Mouse (Mus musculus) MEL (cell line): ENCODE results near the gene Gclc. TPM values are rescaled to one million over a fixed set of nuclear protein-coding genes. Genes with fewer than 3 reads are reported as not detected.

Source experiments
- DNase-seq: peaks from one replicate; pipeline ENCODE4 v3.0.0; 2011; ENCODE audit warnings: low read depth, low spot score
- H3K27ac ChIP-seq: 2 replicates; pipeline ENCODE4 v1.5.1; 2012; ENCODE audit warnings: low read depth, mild to moderate bottlenecking, control low read depth, low read length, moderate library complexity; ENCODE audit not compliant: control insufficient read depth
- H3K27me3 ChIP-seq, 2 experiments: fragments of 150-350 bp in 1 of 2; sonication (generic) in 1 of 2; 2 replicates each; pipeline ENCODE4 v1.6.1; 2012; ENCODE audit warnings: low read length in 2 of 2, mild to moderate bottlenecking in 2 of 2, improper control_type of control experiment in 1 of 2, moderate library complexity in 1 of 2; ENCODE audit not compliant: insufficient read depth in 2 of 2, control insufficient read depth in 1 of 2
- H3K36me3 ChIP-seq, 2 experiments: 2 replicates each; pipeline ENCODE4 v1.6.1; 2012 to 2014; ENCODE audit warnings: low read length in 2 of 2, improper control_type of control experiment in 1 of 2, inconsistent platforms in 1 of 2, mild to moderate bottlenecking in 1 of 2; ENCODE audit not compliant: insufficient read depth in 2 of 2, control insufficient read depth in 1 of 2
- H3K4me1 ChIP-seq, 2 experiments: fragments of 150-350 bp in 1 of 2; sonication (generic) in 1 of 2; 2 replicates each; pipeline ENCODE4 v1.6.1; 2012; ENCODE audit warnings: low read length in 2 of 2, improper control_type of control experiment in 1 of 2, mild to moderate bottlenecking in 1 of 2; ENCODE audit not compliant: insufficient read depth in 2 of 2, control insufficient read depth in 1 of 2
- H3K4me3 ChIP-seq, 2 experiments: fragments of 150-350 bp in 1 of 2; sonication (generic) in 1 of 2; 2 replicates each; pipeline ENCODE4 v1.5.1; 2012; ENCODE audit warnings: low read depth in 2 of 2, low read length in 2 of 2, mild to moderate bottlenecking in 2 of 2, moderate library complexity in 2 of 2, control low read depth in 1 of 2, improper control_type of control experiment in 1 of 2; ENCODE audit not compliant: control insufficient read depth in 1 of 2, insufficient read depth in 1 of 2
- H3K79me2 ChIP-seq: 2 replicates; pipeline ENCODE4 v1.6.1; 2012; ENCODE audit warnings: mild to moderate bottlenecking, low read length, moderate library complexity; ENCODE audit not compliant: control insufficient read depth, poor library complexity, insufficient read depth
- H3K9ac ChIP-seq: 2 replicates; pipeline ENCODE4 v1.6.1; 2012; ENCODE audit warnings: low read depth, mild to moderate bottlenecking, control low read depth, low read length, moderate library complexity; ENCODE audit not compliant: control insufficient read depth, poor library complexity, severe bottlenecking
- H3K9me3 ChIP-seq: fragments of 150-350 bp; sonication (generic); replicated peaks from 2 replicates; pipeline ENCODE4 v1.6.1; 2012; ENCODE audit warnings: mild to moderate bottlenecking, low read length, improper control_type of control experiment, moderate library complexity; ENCODE audit not compliant: insufficient read depth
- CTCF ChIP-seq, 3 experiments: IDR thresholded peaks in 2 of 3; conservative IDR thresholded peaks in 1 of 3; 2 replicates each; pipeline ENCODE4 v1.5.1; 2011 to 2012; ENCODE audit warnings: low read length in 3 of 3, low read depth in 2 of 3, mild to moderate bottlenecking in 2 of 3, improper control_type of control experiment in 1 of 3, inconsistent platforms in 1 of 3, mixed read lengths in 1 of 3, moderate library complexity in 1 of 3; ENCODE audit not compliant: control insufficient read depth in 1 of 3, insufficient read depth in 1 of 3, poor library complexity in 1 of 3, severe bottlenecking in 1 of 3
- GATA1 ChIP-seq: IDR thresholded peaks from 2 replicates; pipeline ENCODE4 v1.6.1; 2011; ENCODE audit warnings: low read depth, low read length, improper control_type of control experiment
- HCFC1 ChIP-seq: IDR thresholded peaks from 2 replicates; pipeline ENCODE4 v1.6.1; 2012; ENCODE audit warnings: low read depth, mild to moderate bottlenecking, inconsistent platforms, low read length, improper control_type of control experiment, moderate library complexity
- JUND ChIP-seq: IDR thresholded peaks from 2 replicates; pipeline ENCODE4 v1.6.1; 2011; ENCODE audit warnings: low read depth, mild to moderate bottlenecking, improper control_type of control experiment, low read length
- MAZ ChIP-seq: IDR thresholded peaks from 2 replicates; pipeline ENCODE4 v1.6.1; 2012; ENCODE audit warnings: low read depth, mild to moderate bottlenecking, inconsistent platforms, low read length, improper control_type of control experiment
- MYB ChIP-seq: IDR thresholded peaks from 2 replicates; pipeline ENCODE4 v1.6.1; 2011; ENCODE audit warnings: mild to moderate bottlenecking, low read depth, low read length, improper control_type of control experiment
- RAD21 ChIP-seq: IDR thresholded peaks from 2 replicates; pipeline ENCODE4 v1.6.1; 2011; ENCODE audit warnings: mild to moderate bottlenecking, low read depth, low read length, improper control_type of control experiment
- RCOR1 ChIP-seq: IDR thresholded peaks from 2 replicates; pipeline ENCODE4 v1.6.1; 2012; ENCODE audit warnings: low read depth, mild to moderate bottlenecking, inconsistent platforms, low read length, improper control_type of control experiment
- SIN3A ChIP-seq: IDR thresholded peaks from 2 replicates; pipeline ENCODE4 v1.6.1; 2012; ENCODE audit warnings: low read length, improper control_type of control experiment, inconsistent platforms
- SMC3 ChIP-seq: IDR thresholded peaks from 2 replicates; pipeline ENCODE4 v1.6.1; 2011; ENCODE audit warnings: low read depth, low read length, improper control_type of control experiment
- TBP ChIP-seq: IDR thresholded peaks from 2 replicates; pipeline ENCODE4 v1.8.0; 2011; ENCODE audit warnings: low read depth, low read length, improper control_type of control experiment
- TCF12 ChIP-seq: IDR thresholded peaks from 2 replicates; pipeline ENCODE4 v1.6.1; 2014; ENCODE audit warnings: low read depth, mild to moderate bottlenecking, inconsistent platforms, low read length, improper control_type of control experiment, moderate library complexity
- ZC3H11A ChIP-seq: IDR thresholded peaks from 2 replicates; pipeline ENCODE4 v1.6.1; 2012; ENCODE audit warnings: low read depth, mild to moderate bottlenecking, inconsistent platforms, low read length, improper control_type of control experiment
- ZKSCAN1 ChIP-seq: IDR thresholded peaks from 2 replicates; pipeline ENCODE4 v1.6.1; 2012; ENCODE audit warnings: low read depth, mild to moderate bottlenecking, inconsistent platforms, low read length, improper control_type of control experiment, moderate library complexity
- polyA plus RNA-seq, 2 experiments: library from polyadenylated mRNA; stranded (reverse) in 1 of 2; unstranded in 1 of 2; fragments of >175 nt in 1 of 2; fragments of >200 nt in 1 of 2; gene quantifications; 2 replicates each; pipeline versions ENCODE4 v1.2.1 to v1.2.4; 2012; ENCODE audit warnings: low replicate concordance in 2 of 2, low read depth in 1 of 2; ENCODE audit not compliant: insufficient read length in 2 of 2, insufficient read depth in 1 of 2, missing spikeins in 1 of 2
- total RNA-seq: library from RNA; depleted of rRNA; stranded (reverse); fragments of 300-350 nt; gene quantifications from 2 replicates; pipeline ENCODE4 v1.2.3, GENCODE M21; 2012

Gene Gclc
- total and polyA plus RNA-seq, 3 experiments: 22.6 to 84.8 (median 50.4) TPM

DNA sequence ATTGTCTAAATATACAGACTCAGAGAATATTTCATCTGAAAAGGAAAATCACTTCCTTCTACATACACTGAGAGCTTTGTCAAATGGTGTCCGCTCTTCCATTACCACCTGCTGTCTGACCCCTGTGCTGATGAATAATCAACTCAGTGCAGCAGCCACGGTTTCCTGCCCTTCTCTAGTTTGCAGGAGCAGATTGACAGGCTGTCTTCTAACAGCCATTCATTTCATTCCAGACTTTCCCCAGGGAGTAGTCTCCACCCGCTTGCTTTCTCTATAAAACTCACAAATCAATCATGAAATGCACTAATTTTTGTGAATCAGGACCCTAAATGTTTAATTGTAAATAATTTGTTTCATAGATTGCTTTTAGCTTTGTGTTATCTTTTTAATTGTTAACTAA lies 39.5 kb downstream of the Gclc start:
- no peaks in the 10 kb centered on the region for H3K4me1 ChIP-seq
- H3K27me3 ChIP-seq: no peaks in the 10 kb centered on the region
- peaks cover 0 to 17% of the 10 kb centered on the region in 2 experiments; a peak in 2 of 4 replicates for H3K36me3 ChIP-seq
- H3K79me2 ChIP-seq: no peaks in the 10 kb centered on the region
- no peak for DNase-seq
- TF ChIP-seq SIN3A: no peak
- no peak for TF ChIP-seq ZKSCAN1
- no peak for TF ChIP-seq ZC3H11A
- no peak for TF ChIP-seq MAZ
- TF ChIP-seq RCOR1: no peak
- TF ChIP-seq JUND: no peak
- TF ChIP-seq MYB: no peak
- TF ChIP-seq, all 39 proteins: peak for 0
- no peak overlapping the region for H3K27ac ChIP-seq
- H3K9ac ChIP-seq: no peak overlapping the region
- H3K4me3 ChIP-seq: no peak overlapping the region
- H3K9me3 ChIP-seq: no peaks in the 10 kb centered on the region

DNA sequence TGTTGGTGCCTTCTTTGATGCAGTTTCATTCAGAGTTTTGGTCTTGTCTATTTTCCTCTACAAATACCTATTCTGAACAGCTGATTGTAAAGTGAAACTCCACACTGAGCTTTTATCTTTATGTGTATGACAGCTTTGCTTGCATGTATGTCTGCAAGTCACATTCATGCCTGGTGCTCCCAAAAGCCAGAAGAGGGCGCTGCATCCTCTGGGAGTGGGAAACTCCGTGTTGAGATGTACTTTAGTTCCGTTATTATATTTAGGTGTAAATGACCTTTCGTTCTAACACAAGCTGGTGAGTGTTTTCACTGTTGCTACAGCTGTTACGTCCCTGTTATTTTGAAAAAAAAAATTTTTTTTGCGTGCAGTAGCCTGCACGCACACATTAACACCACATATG lies 48.1 kb downstream of the Gclc start:
- Histone ChIP-seq H3K4me3 (peak overlapping the region; percentile 47 to 53; a peak in 3 of 4 replicates), H3K36me3 (no peaks in the 10 kb centered on the region; a peak in 1 of 4 replicates), H3K9me3 (no peaks in the 10 kb centered on the region), H3K9ac (peak overlapping the region; percentile 55), H3K27ac (no peak overlapping the region), H3K27me3 (no peaks in the 10 kb centered on the region), H3K79me2 (no peaks in the 10 kb centered on the region), H3K4me1 (peaks cover 3% of the 10 kb centered on the region in 2 experiments; a peak in 2 of 4 replicates)
- DNase-seq: peak; percentile 91
- TF ChIP-seq GATA1: no peak
- TF ChIP-seq ZC3H11A: peak; percentile 62
- peak; percentile 91 for TF ChIP-seq SMC3
- TF ChIP-seq HCFC1: peak; percentile 31; the same call in 1 of the 2 replicates
- peak; percentile 86 to 91 (median 90) for TF ChIP-seq CTCF (IDR thresholded peaks at IDR 0.05 in 2 of 3, conservative IDR thresholded peaks at IDR 0.05 in 1 of 3; ENCODE audit: control insufficient read depth in 1 of 3, insufficient read depth in 1 of 3, low read depth in 2 of 3, low read length in 3 of 3, poor library complexity in 1 of 3, severe bottlenecking in 1 of 3)
- peak; percentile 48; the same call in 1 of the 2 replicates for TF ChIP-seq SIN3A
- TF ChIP-seq MYB: no peak
- TF ChIP-seq RAD21: peak; percentile 76
- TF ChIP-seq TBP: peak; percentile 36; the same call in 1 of the 2 replicates
- no peak for TF ChIP-seq ZKSCAN1

DNA sequence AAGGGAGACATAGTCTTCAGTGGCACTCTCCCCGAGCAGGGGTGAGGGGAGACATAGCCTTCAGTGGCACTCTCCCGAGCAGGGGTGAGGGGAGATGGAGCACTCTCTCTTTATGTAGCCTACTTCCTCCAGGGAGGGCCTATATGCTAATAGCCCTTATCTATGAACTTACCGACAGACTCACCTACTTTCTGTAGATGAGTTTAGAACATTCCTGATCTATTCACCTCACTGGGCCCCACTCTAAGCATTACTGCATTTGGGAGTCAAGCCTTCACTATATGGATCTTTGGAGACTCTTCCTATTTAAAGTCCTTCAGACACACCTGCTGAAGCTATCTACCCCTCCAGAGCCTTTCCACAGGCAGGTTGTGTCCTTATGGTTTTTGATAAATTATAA lies 52.1 kb downstream of the Gclc start:
- Histone ChIP-seq H3K27ac (no peak overlapping the region), H3K4me3 (peak overlapping the region; percentile 58 to 73)
- TF ChIP-seq TCF12 (no peak), GATA1 (peak; percentile 18; the same call in 1 of the 2 replicates)
- TF ChIP-seq, all 39 proteins: peak for 1
- Histone ChIP-seq H3K4me1 (peaks cover 3% of the 10 kb centered on the region in 2 experiments; a peak in 2 of 4 replicates), H3K79me2 (no peaks in the 10 kb centered on the region), H3K9me3 (no peaks in the 10 kb centered on the region), H3K27me3 (peaks cover 0 to 2% of the 10 kb centered on the region in 2 experiments; a peak in 2 of 4 replicates), H3K36me3 (no peaks in the 10 kb centered on the region; a peak in 1 of 4 replicates), H3K9ac (peak overlapping the region; percentile 73)
- DNase-seq: no peak
